Mouse (Mus musculus) brain, embryonic 14.5 days (tissue): ENCODE data around the gene Umps.

Source experiments
- CTCF ChIP-seq: fragments of 200-500 bp; IDR thresholded peaks from 2 replicates; pipeline ENCODE4 v1.5.1; 2012; ENCODE audit warnings: inconsistent platforms, mild to moderate bottlenecking, moderate library complexity, borderline replicate concordance; ENCODE audit not compliant: insufficient read depth, insufficient read length; ENCODE audit errors: extremely low read depth
- POLR2A ChIP-seq: fragments of 200-500 bp; IDR thresholded peaks from 2 replicates; pipeline ENCODE4 v1.6.1; 2012; ENCODE audit warnings: mild to moderate bottlenecking, inconsistent platforms, borderline replicate concordance; ENCODE audit not compliant: poor library complexity, insufficient read depth, insufficient read length, severe bottlenecking; ENCODE audit errors: extremely low read depth

- TF ChIP-seq CTCF = no peak
- no peak for TF ChIP-seq POLR2A
Measured at GRCm38 (mm10) chr16:33954793-33955192, 12.0 kb downstream of the Umps start.
